Mouse (Mus musculus) kidney, postnatal 25 days (tissue): Measurements from ENCODE around the gene Il2ra.

Experiments
- DNase-seq, 2 experiments: peaks; one replicate each; pipeline ENCODE4 v3.0.0; 2021; ENCODE audit warnings: mixed read lengths in 2 of 2

Gene Il2ra

DNA sequence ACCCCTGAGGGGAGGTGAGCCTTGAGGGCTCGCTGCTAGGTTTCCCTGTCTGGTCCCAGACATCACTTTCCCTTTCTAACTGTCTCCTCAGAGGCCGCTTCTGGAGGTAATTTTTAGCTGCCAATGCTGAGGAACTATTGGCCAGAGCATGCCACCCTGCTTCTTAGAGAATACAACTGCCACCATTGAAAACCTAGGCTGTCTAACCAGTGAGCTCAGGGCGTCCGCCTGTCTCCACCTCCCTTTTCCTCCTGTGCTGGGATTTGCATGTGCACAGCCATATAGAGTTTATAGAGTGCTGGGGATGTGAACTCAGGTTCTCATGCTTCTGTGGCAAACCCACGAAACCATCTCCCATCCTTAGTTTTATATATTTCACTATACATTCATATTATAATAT lies 11.2 kb downstream of the Il2ra start:
- DNase-seq = no peak

DNA sequence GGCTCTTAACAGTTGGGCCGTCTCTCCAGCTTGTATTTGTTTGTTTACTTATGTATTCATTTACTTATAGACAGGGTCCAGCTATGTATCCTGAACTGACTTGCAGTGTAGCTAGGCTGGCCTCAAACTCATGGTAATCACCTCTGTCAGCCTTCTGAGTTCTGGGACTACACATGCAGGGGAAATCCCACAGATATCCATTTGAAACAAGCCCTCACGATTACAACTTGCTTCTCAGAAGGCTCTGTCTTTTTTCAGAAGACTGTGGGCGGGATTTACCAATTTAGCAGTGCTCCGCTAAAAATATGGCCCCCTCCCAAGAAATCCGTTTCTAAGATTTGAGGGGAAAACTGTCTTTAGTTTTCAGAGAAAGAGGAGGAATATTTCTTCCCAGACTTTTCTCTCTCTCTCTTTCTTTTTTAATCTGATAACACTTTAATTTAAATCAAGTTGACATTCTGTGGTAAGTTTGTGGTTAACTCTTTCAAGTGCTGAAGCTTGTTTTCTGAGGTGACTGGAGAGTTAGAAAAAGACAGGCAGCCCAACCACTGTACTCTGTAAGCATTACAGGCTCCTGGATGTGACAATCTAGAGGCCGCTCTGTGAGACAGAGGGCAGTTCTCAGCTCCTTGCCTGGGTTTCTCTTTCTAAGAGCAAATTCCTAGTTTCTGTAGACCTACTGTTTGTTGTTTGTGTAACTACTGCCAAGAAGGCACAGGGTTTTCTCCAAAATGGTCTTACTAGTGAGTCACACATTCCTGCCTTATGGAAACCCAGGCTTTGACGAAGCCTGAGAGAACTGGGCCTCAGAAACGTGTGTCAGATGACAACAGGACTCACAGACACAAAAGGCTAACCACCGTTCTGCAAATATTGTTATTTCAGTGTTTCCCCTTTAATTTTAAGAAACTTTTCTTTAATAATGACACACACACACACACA lies 12.7 kb downstream of the Il2ra start:
- no peak for DNase-seq

DNA sequence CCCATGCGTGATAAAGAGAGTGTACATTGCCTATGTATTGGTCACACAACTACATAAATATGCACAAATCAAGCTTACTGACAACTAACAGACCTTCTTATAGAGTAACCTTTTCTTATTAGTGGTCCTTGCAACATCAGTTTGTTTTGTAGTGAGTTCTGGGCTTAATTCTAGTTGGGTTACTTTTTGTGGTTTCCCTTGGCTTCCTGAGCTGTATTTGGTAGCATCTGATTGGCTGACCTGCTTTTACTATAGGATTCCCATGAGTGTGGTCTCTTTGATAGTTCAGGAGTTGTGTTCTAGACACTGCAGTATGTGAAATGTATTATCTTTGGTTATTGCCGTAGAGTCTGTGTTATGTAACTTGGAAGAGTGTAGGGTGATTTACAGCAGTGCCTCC lies 15.0 kb downstream of the Il2ra start:
- no peak for DNase-seq

DNA sequence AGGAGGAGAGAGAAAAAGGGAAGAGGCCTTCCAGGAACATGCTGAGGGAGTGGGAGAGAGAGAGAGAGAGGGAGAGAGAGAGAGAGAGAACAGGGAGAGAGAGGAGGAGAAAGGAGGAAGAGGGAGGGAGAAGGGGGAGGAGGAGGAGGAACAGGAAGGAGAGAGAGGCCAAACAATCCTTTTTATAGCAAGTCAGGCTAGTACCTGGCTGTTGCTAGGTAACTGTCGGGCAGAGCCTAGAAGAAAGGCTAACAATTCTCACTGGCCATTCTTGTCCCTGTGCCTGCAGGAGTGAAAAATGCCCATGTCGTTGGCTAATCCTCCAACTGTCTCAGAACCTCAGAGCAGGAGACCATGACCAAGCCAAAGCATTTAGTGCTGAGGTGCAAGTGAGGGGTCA lies 16.7 kb downstream of the Il2ra start:
- DNase-seq = no peak

DNA sequence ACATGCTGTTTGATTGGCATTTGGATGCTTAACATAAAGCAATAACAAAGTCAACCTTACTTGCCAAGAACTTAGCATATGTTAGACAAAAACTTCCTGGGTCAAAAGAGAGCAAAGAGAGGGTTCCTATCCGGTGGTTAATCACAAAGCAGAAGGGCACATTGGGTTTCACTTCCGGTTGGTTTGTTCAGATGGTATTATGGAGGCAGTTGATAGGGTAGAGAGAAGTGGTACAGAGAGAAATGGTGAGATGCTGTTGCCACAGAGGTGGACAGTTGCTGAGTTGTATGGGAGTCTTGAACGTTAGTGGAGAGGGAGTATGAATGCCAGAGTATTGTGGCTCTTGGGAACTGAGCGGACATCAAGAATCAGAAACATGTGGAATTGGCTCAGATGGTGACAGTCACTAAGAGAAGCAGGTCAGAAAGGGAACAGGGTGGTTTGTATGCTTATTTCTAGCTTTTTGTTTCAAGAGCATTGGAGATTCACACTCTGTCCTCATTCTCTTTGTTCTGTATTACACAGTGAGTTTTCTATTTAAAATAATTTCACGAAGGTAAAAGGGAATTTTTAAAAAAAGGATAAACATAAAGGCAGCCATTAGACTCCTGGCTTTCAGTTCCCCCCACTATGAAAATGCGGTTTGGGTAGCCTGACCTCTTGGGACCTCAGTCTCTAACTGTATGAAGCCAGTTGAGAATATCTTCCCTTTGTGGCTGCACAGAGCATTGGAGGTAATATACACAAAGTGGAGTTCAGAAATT lies 19.7 kb downstream of the Il2ra start:
- DNase-seq = no peak

DNA sequence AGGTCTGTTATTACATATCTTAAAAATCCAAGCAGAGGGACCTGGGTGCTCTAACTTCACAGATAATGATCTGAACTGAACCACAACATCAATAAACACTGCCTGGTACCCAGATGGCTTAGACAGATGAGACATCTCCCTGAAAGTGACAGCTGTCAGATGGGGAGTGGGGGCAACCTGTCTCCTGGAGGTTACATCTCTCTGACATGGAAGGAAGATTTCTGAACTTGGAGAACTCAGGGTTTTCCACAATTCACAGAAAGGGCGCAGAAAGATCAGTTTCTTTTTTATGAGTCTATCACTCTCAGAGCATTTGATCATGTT lies 20.3 kb downstream of the Il2ra start:
- no peak for DNase-seq

- peak; percentile 88 to 93 for DNase-seq
Observed at GRCm38 (mm10) chr2:11663961-11664360, 21.4 kb downstream of the Il2ra start.

- peak; percentile 44 to 63 for DNase-seq
Observed at GRCm38 (mm10) chr2:11664367-11664766, 21.8 kb downstream of the Il2ra start.

- peak; percentile 54 to 63 for DNase-seq
Observed at GRCm38 (mm10) chr2:11664806-11665205, 22.2 kb downstream of the Il2ra start.

DNA sequence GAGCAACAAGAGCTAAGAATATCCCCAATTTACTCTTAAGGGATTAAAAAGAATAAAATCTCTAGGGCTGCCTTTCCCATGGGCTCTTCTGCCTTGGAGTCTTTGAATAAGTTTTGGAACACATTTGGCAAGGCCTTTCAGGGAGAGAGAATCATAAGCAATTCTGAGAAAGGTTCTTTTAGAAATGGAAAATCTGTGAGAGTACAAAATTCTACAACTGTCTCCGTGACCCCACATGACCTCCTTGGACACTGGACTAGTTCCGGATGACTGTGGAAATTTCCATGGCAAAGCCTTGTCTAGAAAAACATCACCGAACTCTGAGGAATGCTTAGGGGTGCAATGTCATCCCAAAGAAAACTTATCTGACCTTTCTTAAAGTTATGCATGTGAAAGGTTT lies 22.7 kb downstream of the Il2ra start:
- DNase-seq = peak; percentile 74 to 77

- no peak for DNase-seq
Observed at GRCm38 (mm10) chr2:11672144-11672543, 29.5 kb downstream of the Il2ra start.

GRCm38 (mm10) chr2:11679626-11680025 lies 37.0 kb downstream of the Il2ra start:
- DNase-seq = no peak

GRCm38 (mm10) chr2:11682712-11683111 lies 40.1 kb downstream of the Il2ra start:
- DNase-seq = no peak

GRCm38 (mm10) chr2:11686512-11686911 lies 43.9 kb downstream of the Il2ra start:
- DNase-seq = no peak

GRCm38 (mm10) chr2:11687436-11687835 lies 44.8 kb downstream of the Il2ra start:
- peak in 1 of 2 experiments; percentile 33 for DNase-seq

- DNase-seq = no peak
Observed at GRCm38 (mm10) chr2:11690201-11690890, 47.7 kb downstream of the Il2ra start.

- no peak for DNase-seq
Observed at GRCm38 (mm10) chr2:11693352-11693751, 50.7 kb downstream of the Il2ra start.

GRCm38 (mm10) chr2:11694104-11694503 lies 51.5 kb downstream of the Il2ra start:
- DNase-seq = peak; percentile 72 to 82

DNA sequence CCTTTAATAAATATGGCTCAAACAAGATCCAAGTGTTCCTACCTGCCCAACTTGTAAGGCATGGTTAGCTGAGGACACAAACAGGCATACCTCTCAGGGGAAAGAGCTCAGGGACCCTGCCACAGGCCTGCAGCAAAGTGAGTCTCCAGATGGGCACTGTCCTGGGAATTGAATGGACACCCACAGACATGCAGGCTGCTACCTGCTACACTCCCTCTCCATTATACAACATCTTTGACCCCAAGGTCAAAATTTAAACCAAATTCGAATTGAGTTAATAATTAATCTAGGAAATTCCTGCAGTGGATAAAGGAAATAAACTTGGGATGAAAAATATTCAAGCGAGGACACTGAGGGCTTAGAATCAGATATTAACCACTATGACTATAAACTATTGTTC lies 53.3 kb downstream of the Il2ra start:
- DNase-seq = peak in 1 of 2 experiments; percentile 59

GRCm38 (mm10) chr2:11698994-11699393 lies 56.4 kb downstream of the Il2ra start:
- DNase-seq = peak; percentile 75 to 85

DNA sequence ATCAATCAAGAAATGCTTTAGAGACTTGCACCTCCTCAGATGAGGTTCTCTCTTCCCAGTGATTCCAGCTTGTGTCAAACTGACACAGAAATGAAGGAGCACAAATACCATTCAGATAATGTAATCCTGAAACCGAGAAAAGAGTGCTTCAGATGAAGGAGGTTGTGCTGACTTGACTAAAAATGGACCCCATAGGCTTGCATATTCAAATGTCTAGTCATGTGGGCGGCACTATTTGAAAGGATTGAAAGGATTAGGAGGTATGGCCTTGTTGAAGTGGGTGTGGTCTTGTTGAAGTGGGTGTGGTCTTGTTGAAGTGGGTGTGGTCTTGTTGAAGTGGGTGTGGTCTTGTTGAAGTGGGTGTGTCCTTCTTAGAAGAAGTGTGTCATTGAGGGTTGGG lies 57.3 kb downstream of the Il2ra start:
- DNase-seq = no peak

DNA sequence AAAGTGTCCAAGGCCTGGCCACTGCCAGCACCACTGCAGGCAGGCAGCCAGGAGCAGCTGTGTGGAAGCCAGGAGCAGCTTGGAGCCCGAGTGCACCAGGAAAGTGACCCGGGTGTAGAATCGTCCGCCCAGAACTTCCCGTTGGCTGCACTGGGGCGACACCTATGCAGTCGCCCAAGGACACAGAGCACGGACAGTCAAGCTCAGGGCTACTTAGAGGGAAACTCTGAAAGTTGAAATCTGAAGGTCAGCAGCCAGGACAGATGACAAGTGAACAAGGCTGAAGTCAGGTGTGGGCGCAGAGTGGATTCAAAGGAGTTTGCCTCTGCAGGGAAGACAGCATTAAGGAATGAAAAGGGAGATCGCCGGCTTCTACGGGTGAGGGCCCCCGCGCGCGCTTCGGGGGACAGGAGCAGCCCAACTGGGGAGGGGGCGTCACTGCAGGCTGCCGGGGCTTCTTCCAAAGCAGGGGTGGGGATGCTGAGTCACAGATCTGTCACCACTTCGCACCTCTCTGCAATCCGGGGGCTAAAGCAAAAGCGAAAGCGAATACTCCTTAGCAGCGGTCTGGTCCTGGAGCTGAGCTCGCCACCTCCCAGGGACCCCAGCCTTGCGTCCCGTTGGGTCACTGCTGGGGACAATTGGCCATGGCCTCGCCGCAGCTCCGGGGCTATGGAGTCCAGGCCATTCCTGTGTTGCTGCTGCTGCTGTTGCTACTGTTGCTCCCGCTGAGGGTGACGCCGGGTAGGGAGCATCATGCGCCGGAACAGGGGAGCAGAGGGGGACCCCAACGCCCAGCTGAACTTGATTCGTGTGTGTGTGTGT lies 62.8 kb downstream of the Il2ra start, which contains the start of gene Il15ra:
Gene Il15ra (plus strand): TSS at position 90 of the 825 bp plus-strand sequence.
- DNase-seq = peak; percentile 94 to 97
